In genomic region chr7:19279581-19280114, GRCm38 (mm10) we compare ENCODE assay signal across 7 mouse cellular contexts. TPM values are rescaled to one million over a fixed set of nuclear protein-coding genes. Genes with fewer than 3 reads are reported as not detected.
A peak's percentile ranks its signal among the peaks of the same experiment; 100 is the strongest.
DNase-seq lines count a peak whose midpoint lies in the region; TF ChIP-seq lines count a peak whose summit lies in the region.

Ppm1n (minus strand) TSS chr7:19280064.

- H3K4me3 ChIP-seq in E14TG2a.4 (replicated peaks; ENCODE audit: low read length) = peak within 1 kb of the TSS; percentile 87
- peak within 1 kb of the TSS; percentile 88 for H3K4me3 ChIP-seq in megakaryocyte, embryonic 14.5 days (replicated peaks)

- no peaks in the 10 kb centered on the region for H3K36me3 ChIP-seq in E14TG2a.4 (ENCODE audit: insufficient read depth, low read length)
- no peaks in the 10 kb centered on the region for H3K36me3 ChIP-seq in megakaryocyte, embryonic 14.5 days (replicated peaks; ENCODE audit: low read length)

- no peak for TF ChIP-seq CTCF in E14TG2a.4 (conservative IDR thresholded peaks at IDR 0.05; ENCODE audit: low read length)

- peaks cover 29% of the 10 kb centered on the region for H3K27me3 ChIP-seq in E14TG2a.4 (ENCODE audit: insufficient read depth, low read length)
- peaks cover 51% of the 10 kb centered on the region for H3K27me3 ChIP-seq in megakaryocyte, embryonic 14.5 days (replicated peaks)

- H3K4me1 ChIP-seq in E14TG2a.4 (replicated peaks; ENCODE audit: low read depth, low read length) = peaks cover 44% of the 10 kb centered on the region
- H3K4me1 ChIP-seq in megakaryocyte, embryonic 14.5 days = peaks cover 40% of the 10 kb centered on the region

- H3K9me3 ChIP-seq in E14TG2a.4 (ENCODE audit: low read length) = no peaks in the 10 kb centered on the region
- no peaks in the 10 kb centered on the region for H3K9me3 ChIP-seq in megakaryocyte, embryonic 14.5 days

- intact Hi-C loops in left cerebral cortex, postnatal 36 days (cut with DNase I) = no loop called here

- peak; percentile 69 for DNase-seq in CD4-positive, CD25-positive, alpha-beta regulatory T cell, adult 2 months (ENCODE audit: low read depth, low spot score)
- peak; percentile 23 for DNase-seq in heart, postnatal 4 days
- DNase-seq in thymus, postnatal 4 days = peak; percentile 67
- no peak for DNase-seq in right cerebral cortex, postnatal 36 days (ENCODE audit: low spot score in 2 of 2)
- no peak for DNase-seq in left cerebral cortex, postnatal 36 days (ENCODE audit: low spot score in 2 of 2)

RNA-seq across cellular contexts. Expression of gene Ppm1n, which starts in this region (rescaled TPM):
- total RNA-seq in heart, postnatal 4 days (2021) = under 1 TPM in 1 of 2 experiments, not detected in 1; 0.26 TPM
- not detected in 2 replicates for polyA plus RNA-seq in megakaryocyte, embryonic 14.5 days (2012; ENCODE audit: insufficient read depth, low replicate concordance)
- not detected for total RNA-seq in left cerebral cortex, postnatal 36 days (2021)

Comparison
In these comparisons a context has a peak if more than half of its experiments do, and no peak if none do; other contexts are left out.
1. Peak in DNase-seq in heart, postnatal 4 days; RNA of the gene not detected or under 1 TPM.
2. DNase-seq: peak in CD4-positive, CD25-positive, alpha-beta regulatory T cell, adult 2 months (single experiment) and thymus, postnatal 4 days (single experiment); none in right cerebral cortex, postnatal 36 days (0 of 2) and left cerebral cortex, postnatal 36 days (0 of 2).